Mouse (Mus musculus) gastrocnemius, adult 8-10 months (tissue): ENCODE data around the gene Epo. TPM values are rescaled to one million over a fixed set of nuclear protein-coding genes. Genes with fewer than 3 reads are reported as not detected.
A peak's percentile ranks its signal among the peaks of the same experiment; 100 is the strongest.

ENCODE experiments used
- DNase-seq, 2 experiments: peaks; one replicate each; pipeline ENCODE4 v3.0.0; 2022; ENCODE audit warnings: low spot score in 2 of 2
- total RNA-seq, 4 experiments: library from RNA; stranded (reverse); gene quantifications; 2 replicates each; pipeline ENCODE4 v1.2.4; 2022

Gene Epo
- total RNA-seq, 4 experiments from 2014 or later, result not detected

DNA sequence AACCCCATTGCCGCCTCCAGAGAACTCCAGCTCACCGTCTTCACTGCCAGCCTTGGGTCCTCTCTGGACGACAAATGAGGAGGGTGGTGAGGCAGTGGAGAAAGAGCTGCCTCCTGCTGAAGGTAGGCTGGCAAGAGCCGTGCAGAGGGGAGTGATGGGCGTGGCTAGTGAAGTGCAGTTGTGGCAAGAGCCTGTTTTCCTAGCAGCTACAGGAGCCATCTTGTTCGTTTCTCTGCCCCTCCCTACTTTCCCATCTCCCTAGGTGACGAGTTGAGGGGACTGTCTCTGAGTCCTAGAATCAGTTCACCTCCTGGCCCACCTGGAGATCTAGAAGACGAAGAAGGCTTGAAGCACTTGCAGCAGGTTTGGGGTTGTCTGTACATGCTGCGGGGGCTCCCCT, 11.2 kb downstream of the Epo start:
- DNase-seq, result no peak

DNA sequence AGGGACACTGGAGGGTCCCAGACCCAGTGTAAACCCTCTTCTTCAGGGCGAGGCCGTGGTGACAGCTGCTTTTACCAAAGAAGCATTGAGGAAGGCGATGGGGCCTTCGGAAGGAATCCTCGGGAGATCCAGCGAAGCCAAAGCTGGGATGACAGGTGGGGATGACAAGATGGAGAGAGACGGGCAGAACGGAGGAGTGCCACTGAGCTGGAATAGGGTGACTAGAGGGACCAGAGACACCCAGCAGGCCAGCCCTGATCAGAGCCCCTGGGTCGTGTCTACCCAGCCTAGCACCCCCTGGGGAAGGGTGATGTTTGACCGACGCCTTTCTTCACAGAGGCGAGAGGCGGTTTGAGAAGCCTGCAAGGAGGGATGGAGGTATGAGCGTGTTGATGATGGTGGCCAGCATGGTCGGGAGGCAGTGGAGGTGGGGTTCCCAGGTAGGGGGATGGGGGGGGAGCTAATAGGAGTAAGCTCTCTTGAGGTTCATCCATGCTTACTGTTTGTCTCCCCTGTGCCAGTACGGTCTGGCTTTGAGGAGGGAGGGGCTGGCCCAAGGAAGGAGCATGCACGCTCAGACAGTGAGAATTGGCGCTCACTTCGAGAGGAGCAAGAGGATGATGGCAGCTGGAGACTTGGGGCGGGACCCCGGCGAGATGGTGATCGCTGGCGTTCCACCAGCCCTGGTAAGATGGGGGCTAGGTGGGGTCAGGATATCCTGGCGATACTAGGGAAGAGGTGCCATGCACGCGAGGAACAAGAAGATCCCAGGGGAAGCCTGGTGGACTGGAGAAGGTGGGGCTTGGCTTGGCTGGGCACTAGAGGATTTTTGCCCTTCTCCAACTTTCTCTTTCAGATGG, 13.1 kb downstream of the Epo start:
- no peak for DNase-seq

DNA sequence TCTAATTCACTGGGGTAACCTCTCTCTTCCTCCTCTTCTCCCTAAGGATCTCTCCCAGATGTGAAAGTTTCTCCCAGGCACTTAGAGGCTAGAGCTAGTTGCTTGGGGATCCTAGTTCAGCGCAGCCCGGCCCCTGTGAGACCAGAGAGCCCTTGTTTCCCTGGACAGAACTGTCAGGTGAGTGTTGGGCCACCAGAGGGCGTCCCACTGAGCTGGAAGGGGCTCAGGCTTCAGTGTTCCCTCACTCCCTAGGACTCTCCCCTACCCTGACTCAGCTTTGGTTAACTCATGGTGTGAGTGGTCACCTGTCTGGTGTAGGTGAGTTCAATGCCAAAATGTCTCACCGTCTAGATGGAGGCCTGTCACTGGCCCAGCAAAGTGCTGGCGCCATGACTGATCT, 14.6 kb downstream of the Epo start, which contains the start of gene Gigyf1:
Gigyf1 (plus strand) TSS at position 113 of the 400 bp plus-strand sequence.
- no peak for DNase-seq

DNA sequence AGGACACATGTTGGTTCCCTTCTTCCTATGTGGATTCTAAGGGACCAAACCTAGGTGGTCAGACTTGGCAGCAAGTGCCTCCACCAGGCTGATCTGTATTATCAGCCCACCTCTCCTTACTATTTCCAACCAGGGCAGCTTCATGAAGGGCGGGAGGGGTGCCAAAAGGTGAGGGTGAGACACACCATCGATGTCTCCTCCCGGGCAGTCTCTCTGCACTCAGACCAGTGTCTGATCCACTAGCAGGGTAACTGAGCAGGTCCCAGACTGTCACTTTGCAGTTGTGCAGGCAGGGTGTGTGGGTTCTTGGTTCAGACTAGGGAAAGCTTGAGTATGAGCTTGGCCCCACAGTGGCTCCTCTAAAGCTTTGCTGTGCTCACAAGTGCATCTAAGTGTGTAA, 18.2 kb downstream of the Epo start:
- DNase-seq, result no peak

DNA sequence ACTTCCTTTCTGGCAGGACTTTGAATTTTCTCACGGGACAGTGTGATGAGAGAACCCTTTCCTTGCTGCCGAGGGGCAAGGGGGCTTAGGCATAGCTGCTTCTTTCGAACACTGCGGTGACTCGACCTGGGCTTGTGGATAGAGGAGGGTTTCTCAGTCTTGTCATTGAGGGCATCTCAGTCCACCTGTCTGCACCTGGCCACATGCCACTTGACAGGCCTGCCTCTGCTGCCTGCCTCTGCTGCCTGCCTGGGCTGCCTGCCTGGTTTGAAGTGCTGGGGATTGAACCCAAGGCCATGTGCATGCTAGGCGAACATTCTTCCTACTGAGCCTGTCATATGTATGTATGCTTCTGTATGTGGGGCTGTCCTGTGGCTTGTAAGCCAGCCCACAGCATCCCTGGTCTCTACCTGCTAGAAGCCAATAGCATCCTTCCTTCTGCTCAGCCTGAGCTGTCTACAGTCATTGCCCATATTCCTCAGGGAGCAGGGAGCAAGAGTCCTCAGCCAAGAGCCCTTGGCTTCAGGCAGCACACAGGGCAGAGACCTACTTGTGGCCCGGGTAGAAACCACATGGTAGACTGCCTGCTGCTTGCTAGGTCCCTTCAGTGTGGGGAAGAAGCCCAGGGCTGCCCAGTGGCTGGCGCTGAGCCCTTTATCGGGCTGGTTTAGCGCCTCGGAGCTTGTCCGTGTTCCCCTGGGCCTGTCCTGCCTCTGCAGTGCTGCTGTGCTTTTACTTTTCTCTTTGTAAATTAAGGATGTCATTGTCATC, 18.9 kb downstream of the Epo start:
- no peak for DNase-seq

DNA sequence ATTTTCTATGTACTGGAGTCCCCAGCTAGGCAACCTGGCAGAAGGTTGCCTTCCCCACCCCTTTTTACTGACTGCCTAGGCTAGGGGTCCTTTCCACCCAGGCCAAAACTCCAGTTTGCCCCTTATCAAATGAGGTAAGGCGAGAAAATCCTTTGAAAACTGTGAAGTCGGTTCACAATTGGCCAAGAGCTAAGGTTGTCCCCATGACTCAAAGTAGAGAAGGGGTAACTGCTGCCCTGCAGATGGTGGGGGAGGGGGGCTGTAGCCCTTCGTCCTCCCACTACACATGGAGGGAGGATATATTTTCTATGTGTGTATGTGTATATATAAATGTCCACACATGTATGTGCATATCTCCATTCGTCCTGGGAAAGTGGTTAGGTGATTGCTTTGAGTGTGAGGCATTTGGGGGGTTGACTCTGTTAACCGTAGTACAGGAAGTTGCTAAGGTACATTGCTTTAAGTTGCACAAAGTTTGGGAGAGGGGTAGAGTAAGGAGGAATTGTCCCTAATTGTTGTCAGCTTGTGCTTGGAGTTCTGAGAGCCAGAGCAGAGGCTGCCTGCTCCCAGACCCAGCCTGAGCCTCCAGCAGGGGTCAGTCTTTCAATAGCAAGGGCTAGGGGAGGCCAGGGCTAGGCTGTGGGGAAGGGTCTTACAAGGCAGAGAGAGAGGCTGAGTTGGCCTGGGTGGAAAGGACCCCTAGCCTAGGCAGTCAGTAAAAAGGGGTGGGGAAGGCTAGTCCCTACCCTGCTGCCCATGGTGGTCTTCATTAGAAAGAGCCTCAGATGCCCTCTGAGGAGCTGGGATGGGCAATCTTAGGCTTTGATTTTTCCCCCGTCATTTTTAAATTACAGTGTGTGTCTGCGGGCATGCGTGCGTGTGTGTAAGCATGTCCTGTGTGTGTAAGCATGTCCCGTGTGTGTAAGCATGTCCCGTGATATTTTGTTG, 19.9 kb downstream of the Epo start:
- DNase-seq, result no peak

DNA sequence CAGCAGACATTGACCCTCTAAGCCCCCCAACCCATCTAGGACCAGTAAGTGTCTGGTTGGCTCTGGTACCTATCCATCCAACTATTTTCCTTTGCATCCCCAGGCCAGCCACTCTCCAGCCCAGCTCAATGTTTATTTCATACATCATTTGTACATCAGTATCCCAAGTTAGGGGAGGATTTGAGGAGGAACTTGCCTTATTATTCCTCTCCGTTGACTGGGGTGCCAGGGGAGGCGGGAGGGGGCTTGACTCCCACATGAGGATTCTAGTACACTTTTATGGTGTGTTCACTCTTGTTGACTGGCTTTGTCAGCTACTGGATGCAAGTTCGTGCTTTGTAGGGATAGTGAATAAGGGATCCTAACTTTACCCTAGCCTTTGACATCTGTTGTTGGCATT, 21.3 kb downstream of the Epo start:
- DNase-seq, result no peak

DNA sequence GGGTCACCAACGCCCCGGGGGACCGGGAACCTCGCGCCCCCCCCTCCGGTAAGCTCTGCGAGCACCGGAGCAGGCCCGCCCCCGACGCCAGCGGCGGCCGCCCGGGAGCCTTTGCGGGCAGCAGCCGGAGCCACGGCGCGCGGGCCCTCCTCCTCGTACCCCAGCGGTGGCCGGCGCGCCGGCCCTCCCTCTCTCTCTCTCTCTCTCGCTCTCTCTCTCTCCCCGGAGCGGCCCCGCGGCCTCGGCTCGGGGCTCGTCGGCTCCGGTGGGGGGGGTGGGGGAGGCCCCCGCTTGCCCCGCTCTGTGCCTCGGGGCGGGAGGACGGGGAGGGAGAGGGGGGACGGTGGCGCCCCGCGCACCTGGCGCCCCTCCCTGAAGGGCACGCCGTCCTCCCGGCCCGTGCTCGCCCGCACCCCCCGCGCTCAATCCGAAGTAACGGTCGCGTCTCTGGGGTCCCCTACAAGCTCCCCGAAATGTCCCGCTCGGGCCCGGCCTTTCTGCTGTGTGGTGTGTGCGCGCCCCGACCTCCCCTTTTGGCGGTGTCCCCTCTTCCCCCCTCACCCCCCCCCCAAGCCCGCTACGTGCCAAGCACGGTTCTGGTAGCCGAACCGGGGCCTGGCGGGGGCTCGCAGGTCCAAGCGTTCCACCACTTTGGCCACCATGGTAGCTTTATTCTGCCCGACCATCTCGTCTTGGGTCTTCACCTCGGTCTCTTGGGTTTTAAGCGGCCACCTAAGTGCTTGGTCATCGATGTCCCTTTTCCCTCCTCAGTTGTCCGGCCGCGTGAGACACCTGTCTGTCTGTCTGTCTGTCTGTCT, 22.3 kb downstream of the Epo start:
- DNase-seq, result no peak

DNA sequence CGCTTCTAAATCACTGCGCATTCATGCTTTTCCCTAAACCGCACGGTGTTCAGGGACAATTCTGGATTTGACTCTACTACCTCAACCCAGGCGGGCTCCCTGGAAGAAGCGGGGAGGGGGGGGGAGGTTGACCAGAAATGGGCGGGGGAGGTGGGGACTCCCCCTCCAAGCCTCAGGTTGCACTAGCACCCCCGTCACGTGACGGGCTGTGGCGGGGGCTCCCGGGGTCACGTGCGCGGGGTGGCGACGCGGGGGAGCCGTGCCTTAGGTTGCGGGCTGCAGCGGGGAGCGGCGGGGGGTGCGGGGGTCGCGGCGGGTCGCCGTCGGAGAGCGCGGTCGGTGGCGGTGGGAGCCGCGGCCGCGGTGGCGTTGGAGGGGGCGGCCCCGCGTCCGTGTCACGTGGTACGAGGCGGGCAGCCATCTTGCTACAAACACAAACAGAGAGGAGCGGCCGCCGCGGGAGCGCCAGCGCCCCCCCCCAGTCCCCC, 23.0 kb downstream of the Epo start:
- DNase-seq, result peak; percentile 70 to 77

DNA sequence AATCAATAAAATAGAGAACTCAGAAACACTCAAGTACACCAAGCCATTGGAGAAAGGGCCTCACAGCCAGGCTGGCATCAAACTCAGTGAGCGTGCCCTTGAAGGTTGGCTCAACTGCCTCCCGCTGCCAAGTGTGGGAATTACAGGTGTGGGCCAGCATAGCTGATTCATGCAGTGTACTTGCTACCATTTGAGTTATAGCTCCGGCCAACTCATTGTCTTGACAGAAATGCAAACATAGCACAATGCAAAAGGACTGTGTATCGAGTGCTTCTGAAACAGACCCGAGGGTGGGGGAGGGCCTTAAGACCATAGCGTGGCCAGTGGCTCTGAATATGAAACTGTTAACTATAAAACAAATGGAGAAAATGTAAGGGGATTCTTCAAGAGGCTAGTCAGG, 29.0 kb downstream of the Epo start:
- no peak for DNase-seq

DNA sequence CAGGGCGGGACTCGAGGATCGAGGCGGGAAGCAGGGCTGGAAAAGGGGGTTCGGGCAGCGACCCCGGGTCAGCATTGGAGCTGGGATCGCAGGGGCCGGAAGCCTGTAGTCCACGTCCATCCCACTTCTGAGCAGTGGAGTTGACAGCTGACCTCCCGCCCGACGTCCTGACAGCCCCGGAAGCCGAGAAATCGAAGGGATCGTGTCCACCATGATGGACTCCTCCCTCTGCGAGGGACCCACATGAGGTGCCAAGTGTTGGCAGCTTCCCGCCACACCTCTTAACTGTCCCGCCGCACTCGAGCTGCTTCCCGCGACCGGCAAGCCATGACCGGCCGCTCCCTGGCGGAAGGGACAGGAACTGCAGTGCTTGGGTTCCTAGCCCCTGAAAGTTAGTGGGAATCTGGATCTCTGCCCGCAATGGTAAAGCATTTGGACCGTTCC, 30.4 kb downstream of the Epo start:
- peak in 1 of 2 experiments; percentile 84 for DNase-seq

DNA sequence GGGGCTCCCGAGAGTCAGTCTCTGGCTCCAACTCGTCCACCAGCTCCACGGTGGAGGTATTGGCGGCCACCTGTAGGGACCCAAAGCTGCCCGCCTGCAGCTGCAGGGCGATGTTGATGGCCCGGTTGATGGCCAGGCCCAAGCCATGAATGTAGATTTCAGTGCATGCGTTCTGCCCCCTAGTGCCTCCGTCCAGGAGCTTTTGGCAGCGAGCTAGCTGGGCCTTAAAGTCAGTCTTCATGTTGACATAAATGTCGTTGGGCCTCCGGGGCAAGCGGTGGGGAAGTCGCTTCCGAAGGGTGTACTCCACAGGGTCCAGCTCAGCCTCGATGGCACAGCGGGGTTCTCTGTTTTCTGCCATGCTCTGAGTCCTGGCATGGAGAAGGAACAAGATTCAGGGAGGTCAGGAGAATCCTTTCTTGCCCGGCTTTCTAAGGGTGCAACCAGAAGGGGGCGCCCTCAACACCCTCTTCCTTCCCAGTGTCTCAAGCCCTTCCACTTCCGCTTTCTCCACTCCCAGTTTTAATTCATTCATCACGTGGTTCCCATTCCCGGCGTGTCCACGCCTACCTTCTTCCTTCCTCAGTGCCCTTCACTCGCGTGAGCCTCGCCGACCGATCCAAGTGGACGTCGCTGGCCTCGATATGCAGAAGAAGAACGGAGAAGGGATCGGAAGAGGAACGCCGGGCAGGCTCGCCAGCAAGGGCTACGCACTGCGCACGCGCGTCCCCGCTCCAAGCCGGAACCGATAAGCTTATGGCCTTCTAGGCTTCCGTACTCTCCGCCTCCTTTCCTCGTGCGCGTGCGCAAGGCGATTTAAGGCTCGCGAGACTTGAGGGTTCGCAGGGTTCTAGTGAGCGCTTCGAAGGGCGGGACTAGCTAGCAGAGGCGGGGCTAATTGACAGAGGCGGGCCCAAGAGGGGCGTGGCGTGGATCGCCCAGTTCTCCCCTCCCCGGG, 31.1 kb downstream of the Epo start, which contains the start of gene Pop7:
Pop7 (minus strand) TSS at position 810 of the 958 bp plus-strand sequence.
- peak; percentile 100 for DNase-seq

DNA sequence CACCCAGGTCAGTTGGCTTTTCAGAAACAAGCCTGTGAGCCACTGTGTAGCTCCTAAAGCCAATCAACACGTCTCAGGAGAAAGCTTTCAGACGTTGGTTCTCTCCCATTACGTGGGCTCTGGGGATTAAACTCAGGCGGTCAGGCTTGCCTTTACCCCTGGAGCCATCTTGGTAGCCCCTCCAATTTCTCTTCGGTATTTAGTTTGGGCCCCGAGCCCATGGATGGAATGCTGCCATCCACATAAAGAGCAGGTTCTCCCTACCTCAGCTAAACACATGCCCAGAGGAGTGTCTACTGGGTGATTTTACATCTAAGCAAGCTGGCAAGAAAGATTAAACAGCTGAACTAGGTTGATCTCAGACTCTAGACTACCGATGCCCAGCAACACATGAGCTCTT, 32.9 kb downstream of the Epo start:
- DNase-seq, result no peak

DNA sequence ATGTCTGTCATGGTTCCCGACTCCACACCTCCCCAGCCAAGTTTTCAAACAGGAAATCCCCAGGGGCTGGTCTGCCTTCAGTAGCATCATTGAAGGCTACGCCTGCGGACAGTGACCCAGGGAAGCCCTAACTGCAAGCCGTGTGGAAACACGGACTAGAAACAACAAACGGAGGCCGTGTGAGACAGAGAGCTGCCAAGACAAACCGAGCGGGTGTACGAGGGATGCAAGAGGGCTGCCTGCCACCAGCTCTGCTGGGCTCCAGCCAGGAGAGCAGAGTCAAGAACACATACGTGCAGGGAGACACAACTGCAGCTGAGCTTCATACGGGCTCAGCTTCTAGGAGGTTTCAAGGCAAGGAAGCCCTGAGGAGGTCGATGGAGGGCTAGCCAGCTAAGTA, 39.2 kb downstream of the Epo start:
- no peak for DNase-seq

DNA sequence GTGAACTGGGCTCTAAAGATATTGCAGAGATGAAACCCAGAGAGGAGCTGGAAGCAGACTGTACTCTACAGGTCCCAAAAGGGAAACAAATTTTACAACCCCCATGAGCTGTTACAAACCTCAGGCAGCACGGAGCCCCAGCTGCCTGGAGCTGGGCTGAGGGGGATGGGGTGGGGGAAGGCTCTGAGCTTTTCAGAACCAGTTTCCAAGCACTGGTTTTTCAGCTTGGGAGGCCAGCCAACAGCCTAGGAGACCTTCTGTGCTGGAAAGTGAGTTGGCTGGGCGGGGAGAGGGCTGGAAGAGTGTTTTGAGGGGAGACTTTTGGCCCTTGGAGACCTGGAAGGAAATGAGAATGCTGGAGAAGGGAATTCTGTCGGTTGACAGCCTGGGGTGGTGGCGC, 41.5 kb downstream of the Epo start:
- DNase-seq, result peak in 1 of 2 experiments; percentile 62

DNA sequence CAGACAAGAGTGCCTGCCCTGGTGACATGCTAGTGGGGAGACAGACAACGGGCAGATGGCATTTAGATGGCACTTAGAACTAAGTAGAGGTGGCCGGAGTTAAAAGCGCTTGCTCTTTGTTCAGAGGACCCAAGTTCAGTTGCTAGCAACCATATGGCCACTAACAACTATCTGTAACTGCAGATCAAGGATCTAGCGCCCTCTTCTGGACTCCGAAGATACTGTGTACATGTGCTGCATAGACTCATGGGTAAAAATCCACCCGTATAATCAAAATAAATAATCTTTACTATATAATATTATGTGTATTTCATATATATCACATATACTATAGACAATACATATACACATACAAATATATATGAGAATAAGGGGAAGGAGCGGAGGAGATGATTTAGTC, 45.4 kb downstream of the Epo start:
- no peak for DNase-seq

DNA sequence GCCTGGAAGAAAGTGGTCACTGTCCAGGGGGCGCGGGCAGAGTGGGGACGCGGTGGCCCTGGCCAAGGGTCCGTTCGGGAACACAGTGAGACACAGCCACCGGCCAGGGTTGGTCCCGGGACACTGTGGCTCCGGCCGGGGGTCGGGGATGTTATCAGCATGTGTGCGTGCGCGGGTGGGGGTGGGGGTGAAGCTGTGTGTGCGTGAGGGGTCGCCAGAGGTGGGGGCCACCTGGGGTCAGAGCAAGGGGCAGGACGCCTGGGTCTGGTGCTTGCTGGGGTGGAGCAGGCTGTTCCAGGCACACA, 47.2 kb downstream of the Epo start:
- no peak for DNase-seq

DNA sequence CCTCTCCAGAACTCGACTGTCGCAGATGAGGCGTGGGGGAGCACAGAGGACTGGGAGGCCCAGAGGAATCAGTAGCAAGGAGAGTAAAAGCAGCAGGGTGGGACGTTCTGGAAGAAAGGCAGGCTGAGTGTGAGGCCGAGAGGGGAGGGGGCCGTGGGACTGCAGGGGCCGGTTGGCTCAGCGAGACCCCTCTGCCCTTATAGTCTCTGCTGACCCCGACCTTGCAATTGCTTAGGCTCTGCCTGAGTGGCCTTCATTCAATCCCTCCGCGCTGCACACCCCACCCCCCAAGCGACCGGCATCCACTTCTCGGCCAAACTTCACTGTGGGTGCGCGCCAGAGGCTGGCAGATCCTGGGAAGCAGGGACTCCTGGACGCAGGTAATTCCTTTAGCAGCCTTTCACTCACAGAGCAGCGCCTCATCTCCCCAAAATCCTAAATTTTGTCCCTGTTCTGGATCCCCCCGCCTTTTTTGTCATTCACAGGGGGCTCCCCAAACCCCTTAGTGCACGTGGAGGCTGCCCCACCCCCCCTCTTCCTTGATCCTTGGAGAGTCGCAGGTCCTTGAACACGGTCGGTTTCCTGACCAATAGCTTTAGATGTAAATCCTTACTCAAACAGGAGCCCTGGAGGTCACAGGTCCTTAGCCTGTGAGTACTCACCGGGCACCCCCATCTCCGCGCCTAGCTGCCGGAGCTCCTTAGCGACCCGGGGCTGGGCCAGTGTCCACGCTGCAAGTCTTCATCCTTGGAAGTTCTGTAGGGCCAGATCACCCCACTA, 47.8 kb downstream of the Epo start:
- DNase-seq, result no peak

DNA sequence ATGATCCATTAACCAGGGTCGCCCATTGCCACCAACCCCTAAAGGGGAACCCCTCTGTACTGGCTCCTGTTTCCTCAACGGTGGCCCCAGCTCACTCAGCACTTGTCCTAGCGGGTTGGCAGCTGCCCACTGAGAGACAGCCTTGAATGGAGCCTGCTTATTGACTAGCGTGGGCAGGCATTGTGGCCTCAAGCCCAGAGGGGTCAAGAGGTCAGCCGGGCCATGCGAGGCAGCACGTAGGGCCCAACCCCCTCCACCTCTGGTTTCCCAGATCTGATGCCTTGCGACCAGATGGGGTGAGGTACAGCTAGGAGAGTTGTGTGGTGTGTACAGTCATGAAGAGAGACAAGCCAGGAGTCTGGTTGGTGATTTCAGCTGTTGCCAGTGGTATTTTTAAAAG, 51.1 kb downstream of the Epo start:
- no peak for DNase-seq
